Mouse (Mus musculus) gastrocnemius, postnatal 10 days (tissue): Measurements from ENCODE around the gene Bmp10. TPM values are rescaled to one million over a fixed set of nuclear protein-coding genes. Genes with fewer than 3 reads are reported as not detected.
"Not testable (repeated sequence)": the region's sequence is repeated elsewhere in the genome, so short reads cannot be mapped to it uniquely, and the experiment has no call there.

Experiments used
- DNase-seq: peaks from one replicate; pipeline ENCODE4 v3.0.0; 2021; ENCODE audit warnings: mixed read lengths
- total RNA-seq, 2 experiments: library from RNA; stranded (reverse); gene quantifications; 2 replicates each; pipeline ENCODE4 v1.2.3; 2021

The Bmp10 gene
- total RNA-seq, 2 experiments from 2014 or later: not detected

- no peak for DNase-seq
These were observed 20.7 kb downstream of the Bmp10 start for GRCm38 (mm10) chr6:87449534-87449933.

GRCm38 (mm10) chr6:87451016-87451415 is 22.2 kb downstream of the Bmp10 start:
- DNase-seq: peak; percentile 21

- DNase-seq: no peak
These were observed 23.0 kb downstream of the Bmp10 start for GRCm38 (mm10) chr6:87451771-87452170.

GRCm38 (mm10) chr6:87455507-87455906 is 26.7 kb downstream of the Bmp10 start:
- DNase-seq: no peak

- peak; percentile 77 for DNase-seq
These were observed 37.4 kb downstream of the Bmp10 start for GRCm38 (mm10) chr6:87466221-87466620.

- DNase-seq: no peak
These were observed 38.6 kb downstream of the Bmp10 start for GRCm38 (mm10) chr6:87467373-87467772.

- DNase-seq: peak; percentile 38
These were observed 39.6 kb downstream of the Bmp10 start for GRCm38 (mm10) chr6:87468372-87468771.

GRCm38 (mm10) chr6:87470098-87470497 is 41.3 kb downstream of the Bmp10 start:
- DNase-seq: not testable (repeated sequence)

GRCm38 (mm10) chr6:87475223-87475622 is 46.4 kb downstream of the Bmp10 start:
- no peak for DNase-seq

GRCm38 (mm10) chr6:87478847-87479246 is 50.1 kb downstream of the Bmp10 start:
- no peak for DNase-seq

GRCm38 (mm10) chr6:87479291-87479999 is 50.7 kb downstream of the Bmp10 start:
- no peak for DNase-seq

GRCm38 (mm10) chr6:87483224-87483899 is 54.6 kb downstream of the Bmp10 start:
- DNase-seq: no peak

GRCm38 (mm10) chr6:87483900-87484289 is 55.1 kb downstream of the Bmp10 start:
- no peak for DNase-seq

GRCm38 (mm10) chr6:87484806-87485205 is 56.0 kb downstream of the Bmp10 start:
- DNase-seq: no peak

Other genes with a start within 250 kb of the Bmp10 start
- gene Antxr1, start 93.2 kb upstream of the Bmp10 start, total RNA-seq: 10 to 100 TPM; 46.8 to 61.4 TPM
- not detected for gene Gkn1, start 78.1 kb upstream of the Bmp10 start, total RNA-seq
- gene Gkn2, start 55.6 kb upstream of the Bmp10 start, total RNA-seq: not detected
- gene Gkn3, start 40.1 kb upstream of the Bmp10 start, total RNA-seq: 1 to 10 TPM; 1.8 to 2.1 TPM
- gene Arhgap25, start 104.3 kb downstream of the Bmp10 start, total RNA-seq: 1 to 10 TPM; 3.0 to 3.3 TPM
- 1 to 10 TPM; 3.1 to 3.5 TPM for gene Prokr1, start 161.7 kb downstream of the Bmp10 start, total RNA-seq
- 1 to 10 TPM; 3.2 to 3.9 TPM for gene Aplf, start 243.2 kb downstream of the Bmp10 start, total RNA-seq